Mouse (Mus musculus) stomach, postnatal 0 days (tissue): ENCODE results near the gene Usp36.

ENCODE experiments used
- CTCF ChIP-seq: IDR thresholded peaks from 2 replicates; pipeline ENCODE4 v1.5.1; 2016; ENCODE audit warnings: antibody characterized with exemption, low read depth, mild to moderate bottlenecking, moderate library complexity
- EP300 ChIP-seq: optimal IDR thresholded peaks from 2 replicates; pipeline ENCODE3; 2016; ENCODE audit warnings: antibody characterized with exemption

DNA sequence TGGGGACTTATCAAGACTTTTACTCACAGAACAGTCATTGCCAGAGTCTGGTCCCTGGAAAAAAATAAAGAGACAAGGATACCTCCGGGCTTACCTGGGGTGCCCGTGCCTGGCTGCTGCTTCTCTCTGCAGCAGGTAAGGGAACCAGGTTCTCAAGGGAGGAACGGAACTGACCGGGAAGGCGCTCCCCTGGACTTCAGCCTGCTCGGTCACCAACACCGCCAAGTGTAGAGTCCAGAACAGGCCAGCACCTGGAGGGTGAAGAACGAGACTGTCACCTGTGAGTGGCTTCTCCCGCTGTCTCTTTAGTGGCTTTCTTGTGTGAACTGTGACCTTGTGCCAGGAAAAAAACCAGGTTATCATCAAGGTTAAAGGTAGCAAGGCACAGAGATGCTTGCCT is 2.5 kb downstream of the Usp36 start:
- TF ChIP-seq EP300, result no peak
- TF ChIP-seq CTCF, result no peak
